Mouse (Mus musculus) embryonic facial prominence, embryonic 14.5 days (tissue): ENCODE measurements around the gene Dzip1. TPM values are rescaled to one million over a fixed set of nuclear protein-coding genes. Genes with fewer than 3 reads are reported as not detected.

Experiments used
- ATAC-seq: fragments of 200-750 bp; cut with Nextera tagmentation; 2 replicates; pipeline ENCODE4 v1.8.0; 2017; ENCODE audit warnings: low read depth, moderate number of reproducible peaks, moderate TSS enrichment
- DNase-seq: peaks from one replicate; pipeline ENCODE4 v3.0.0-alpha.2; 2015; ENCODE audit warnings: low spot score
- H3K27ac ChIP-seq: fragments of 300-500 bp; sonication (generic); replicated peaks from 2 replicates; pipeline ENCODE4 v1.5.1; 2014; ENCODE audit warnings: low read depth, mild to moderate bottlenecking, low read length, moderate library complexity
- H3K27me3 ChIP-seq: fragments of 300-500 bp; sonication (generic); replicated peaks from 2 replicates; pipeline ENCODE4 v1.6.1; 2014; ENCODE audit warnings: low read length; ENCODE audit not compliant: control insufficient read depth, insufficient read depth
- H3K36me3 ChIP-seq: fragments of 300-500 bp; sonication (generic); 2 replicates; pipeline ENCODE4 v1.6.1; 2014; ENCODE audit warnings: low read length, mixed read lengths; ENCODE audit not compliant: control insufficient read depth, insufficient read depth
- H3K4me1 ChIP-seq: fragments of 300-500 bp; sonication (generic); 2 replicates; pipeline ENCODE4 v1.6.1; 2014; ENCODE audit warnings: antibody characterized with exemption, low read length; ENCODE audit not compliant: control insufficient read depth, insufficient read depth
- H3K4me2 ChIP-seq: fragments of 300-500 bp; sonication (generic); 2 replicates; pipeline ENCODE4 v1.6.1; 2014; ENCODE audit warnings: low read depth, mild to moderate bottlenecking, low read length, moderate library complexity, mixed read lengths
- H3K4me3 ChIP-seq: fragments of 300-500 bp; sonication (generic); 2 replicates; pipeline ENCODE4 v1.5.1; 2014; ENCODE audit warnings: low read depth, mild to moderate bottlenecking, low read length
- H3K9ac ChIP-seq: fragments of 300-500 bp; sonication (generic); 2 replicates; pipeline ENCODE4 v1.6.1; 2014; ENCODE audit warnings: low read depth, mild to moderate bottlenecking, low read length, moderate library complexity, mixed read lengths
- H3K9me3 ChIP-seq: fragments of 300-500 bp; sonication (generic); 2 replicates; pipeline ENCODE4 v1.6.1; 2016; ENCODE audit warnings: low read length; ENCODE audit not compliant: control insufficient read depth
- WGBS: fragments of 180-500 bp; shearing (Covaris S2); extraction: QIAGEN DNeasy Blood & Tissue Kit; methylation state at CpG from one replicate; pipeline ENCODE4 v1.1.7; 2014; 5-methylcytosine and 5-hydroxymethylcytosine counted together
- polyA plus RNA-seq: library from polyadenylated mRNA; unstranded; fragments of >200 nt; fragmentation: Nextera tagmentation; extraction: Ambion mirVana; gene quantifications from 2 replicates; pipeline ENCODE4 v1.2.1, GENCODE M21; 2014

The Dzip1 gene
- polyA plus RNA-seq, 1 experiment from 2014 or later = 20.0 TPM

DNA sequence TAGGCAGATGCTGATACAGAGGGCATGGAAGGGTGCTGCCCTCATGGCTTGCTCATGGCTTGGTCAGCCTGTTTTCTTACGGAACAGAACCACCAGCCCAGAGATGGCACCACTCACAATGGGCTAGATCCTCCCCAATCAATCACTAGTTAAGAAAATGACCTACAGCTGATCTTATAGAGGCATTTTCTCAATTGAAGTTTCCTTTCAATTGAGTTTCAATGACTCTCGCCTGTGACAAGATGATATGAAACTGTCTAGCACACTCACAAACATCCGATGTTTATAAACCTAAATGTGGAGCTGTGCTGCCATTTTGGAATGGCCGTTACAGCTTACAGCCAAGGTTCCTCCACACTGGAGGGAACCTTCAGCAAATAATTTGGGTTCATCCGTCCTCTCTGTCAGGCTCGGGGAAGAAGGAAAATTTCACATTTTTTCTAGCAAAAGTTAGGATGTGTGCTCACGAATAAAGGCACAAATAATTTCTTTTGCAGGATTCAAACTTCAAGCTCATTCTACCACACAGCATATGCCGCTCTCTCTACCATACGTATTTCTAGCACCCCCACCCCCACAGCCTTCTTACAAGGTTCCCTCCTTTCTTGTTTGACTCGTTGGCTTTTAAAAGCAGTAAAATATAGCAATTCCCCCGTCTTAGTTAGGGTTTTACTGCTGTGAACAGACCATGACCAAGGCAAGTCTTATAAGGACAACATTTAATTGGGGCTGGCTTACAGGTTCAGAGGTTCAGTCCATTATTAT, 95.7 kb downstream of the Dzip1 start:
- Histone ChIP-seq H3K27ac (no peak overlapping the region), H3K4me3 (no peak overlapping the region), H3K4me2 (no peak overlapping the region), H3K27me3 (no peaks in the 10 kb centered on the region), H3K9me3 (no peaks in the 10 kb centered on the region), H3K9ac (no peak overlapping the region), H3K4me1 (no peaks in the 10 kb centered on the region; the same call in 1 of the 2 replicates), H3K36me3 (no peaks in the 10 kb centered on the region)
- DNase-seq (no peak), ATAC-seq (no peak)
- 90% methylated on average over 11 of the region's 11 CpGs for WGBS

- no peak overlapping the region for H3K9ac ChIP-seq
- ATAC-seq (peak; percentile 82), DNase-seq (peak; percentile 76)
- no peak overlapping the region for H3K4me2 ChIP-seq
- no peak overlapping the region for H3K27ac ChIP-seq
- WGBS = 23% methylated on average over 7 of the region's 7 CpGs
- no peaks in the 10 kb centered on the region for H3K9me3 ChIP-seq
- H3K4me3 ChIP-seq = no peak overlapping the region
- H3K27me3 ChIP-seq = no peaks in the 10 kb centered on the region
- H3K4me1 ChIP-seq = no peaks in the 10 kb centered on the region; the same call in 1 of the 2 replicates
- no peaks in the 10 kb centered on the region for H3K36me3 ChIP-seq
Measured at GRCm38 (mm10) chr14:118827283-118827904, 97.9 kb downstream of the Dzip1 start.

DNA sequence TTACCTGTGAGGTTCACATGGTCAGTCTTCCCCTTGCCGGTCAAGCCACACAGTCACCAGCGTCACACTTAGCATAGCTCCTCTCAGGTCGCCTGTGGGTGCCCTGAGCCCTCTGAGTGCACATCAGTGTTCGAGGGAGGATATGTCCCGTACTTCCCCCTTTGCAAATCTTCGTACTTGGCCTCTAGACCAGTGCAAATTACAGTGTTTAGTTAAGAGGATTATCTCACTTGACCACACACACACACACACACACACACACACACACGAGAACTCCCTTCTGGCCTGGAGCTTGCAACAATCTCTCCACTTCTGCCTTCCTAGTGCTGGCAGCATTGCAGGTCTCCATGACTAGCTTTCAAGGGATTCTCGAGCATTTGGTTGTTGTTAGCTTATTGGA, 98.9 kb downstream of the Dzip1 start:
- WGBS = 74% methylated on average over 8 of the region's 8 CpGs
- H3K9ac ChIP-seq = no peak overlapping the region
- H3K9me3 ChIP-seq = no peaks in the 10 kb centered on the region
- no peaks in the 10 kb centered on the region; the same call in 1 of the 2 replicates for H3K4me1 ChIP-seq
- DNase-seq (peak; percentile 24), ATAC-seq (peak; percentile 34; the same call in 1 of the 2 replicates)
- no peaks in the 10 kb centered on the region for H3K36me3 ChIP-seq
- no peaks in the 10 kb centered on the region for H3K27me3 ChIP-seq
- no peak overlapping the region for H3K4me3 ChIP-seq
- no peak overlapping the region for H3K27ac ChIP-seq
- H3K4me2 ChIP-seq = no peak overlapping the region

Other genes with a start within 250 kb of the Dzip1 start
- 3.4 and 3.9 TPM in 2 replicates for gene Abcc4, start 219.2 kb downstream of the Dzip1 start, polyA plus RNA-seq
- gene Cldn10, start 137.6 kb downstream of the Dzip1 start, polyA plus RNA-seq = 6.8 and 10.9 TPM in 2 replicates
- gene Dnajc3, start 12.5 kb upstream of the Dzip1 start, polyA plus RNA-seq = 48.6 and 54.2 TPM in 2 replicates
- gene Uggt2, start 174.0 kb upstream of the Dzip1 start, polyA plus RNA-seq = 13.1 and 13.3 TPM in 2 replicates
- gene Hs6st3, start 212.9 kb upstream of the Dzip1 start, polyA plus RNA-seq = 0.10 and 0.39 TPM in 2 replicates